Mouse (Mus musculus) erythroblast, embryonic 14.5 days (primary cell): ENCODE measurements around the gene Epop.

Experiments used
- GATA1 ChIP-seq: IDR thresholded peaks from 2 replicates; pipeline ENCODE4 v1.6.1; 2012; ENCODE audit warnings: low read length, inconsistent platforms, mixed read lengths
- TAL1 ChIP-seq: IDR thresholded peaks from 3 replicates; pipeline ENCODE4 v1.6.1; 2012; ENCODE audit warnings: low read length, inconsistent platforms, mixed read lengths

DNA sequence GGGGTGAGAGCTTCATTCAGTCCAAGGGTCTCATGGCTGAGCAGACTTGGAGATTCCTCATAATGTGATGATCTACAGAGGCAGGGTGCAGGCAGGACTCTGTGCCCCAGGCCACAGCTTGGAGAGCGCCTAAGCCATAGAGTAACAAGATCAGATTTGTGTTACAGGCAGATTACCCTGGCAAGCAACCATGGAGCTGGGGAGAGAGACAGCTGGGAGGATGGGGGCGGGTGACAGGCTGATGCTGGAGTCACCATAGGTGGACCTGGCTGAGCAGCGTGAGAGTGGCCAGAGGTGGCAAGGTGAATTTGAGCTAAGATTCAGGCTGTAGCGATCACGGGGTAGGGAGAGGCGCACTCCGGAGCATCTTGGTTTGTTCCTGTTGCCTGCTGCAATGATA, 38.7 kb upstream of the Epop start:
- no peak for TF ChIP-seq GATA1
- no peak for TF ChIP-seq TAL1
